Mouse (Mus musculus) stomach, embryonic 14.5 days (tissue): ENCODE results near the gene Sspn. TPM values are rescaled to one million over a fixed set of nuclear protein-coding genes. Genes with fewer than 3 reads are reported as not detected.

Experiments
- ATAC-seq: fragments of 200-750 bp; cut with Nextera tagmentation; 2 replicates; pipeline ENCODE4 v1.8.0; 2017; ENCODE audit warnings: low read depth, moderate TSS enrichment; ENCODE audit not compliant: insufficient number of reproducible peaks, insufficient read depth, low FRiP score
- H3K27ac ChIP-seq: fragments of 300-500 bp; sonication (generic); 2 replicates; pipeline ENCODE4 v1.5.1; 2014; ENCODE audit warnings: mild to moderate bottlenecking, low read length, moderate library complexity, mixed read lengths
- H3K27me3 ChIP-seq: fragments of 300-500 bp; sonication (generic); 2 replicates; pipeline ENCODE4 v1.6.1; 2014; ENCODE audit warnings: low read length, control low read depth, mixed read lengths; ENCODE audit not compliant: control insufficient read depth, insufficient read depth
- H3K36me3 ChIP-seq: fragments of 300-500 bp; sonication (generic); 2 replicates; pipeline ENCODE4 v1.6.1; 2014; ENCODE audit warnings: mild to moderate bottlenecking, control low read depth, low read length, moderate library complexity, mixed read lengths; ENCODE audit not compliant: control insufficient read depth, insufficient read depth
- H3K4me1 ChIP-seq: fragments of 300-500 bp; sonication (generic); 2 replicates; pipeline ENCODE4 v1.6.1; 2014; ENCODE audit warnings: low read length, control low read depth, mixed read lengths; ENCODE audit not compliant: control insufficient read depth, insufficient read depth
- H3K4me2 ChIP-seq: fragments of 300-500 bp; sonication (generic); replicated peaks from 2 replicates; pipeline ENCODE4 v1.6.1; 2014; ENCODE audit warnings: low read depth, low read length, control low read depth
- H3K4me3 ChIP-seq: fragments of 300-500 bp; sonication (generic); 2 replicates; pipeline ENCODE4 v1.5.1; 2014; ENCODE audit warnings: low read depth, low read length, control low read depth
- H3K9ac ChIP-seq: fragments of 300-500 bp; sonication (generic); replicated peaks from 2 replicates; pipeline ENCODE4 v1.6.1; 2014; ENCODE audit warnings: low read depth, mild to moderate bottlenecking, control low read depth, low read length, moderate library complexity, mixed read lengths
- H3K9me3 ChIP-seq: fragments of 300-500 bp; sonication (generic); 2 replicates; pipeline ENCODE4 v1.6.1; 2016; ENCODE audit warnings: low read depth, low read length, control low read depth; ENCODE audit not compliant: control insufficient read depth
- WGBS: fragments of 180-500 bp; shearing (Covaris S2); extraction: QIAGEN DNeasy Blood & Tissue Kit; methylation state at CpG from one replicate; pipeline ENCODE4 v1.1.7; 2014; 5-methylcytosine and 5-hydroxymethylcytosine counted together
- polyA plus RNA-seq: library from polyadenylated mRNA; unstranded; fragments of >200 nt; fragmentation: Nextera tagmentation; extraction: Ambion mirVana; gene quantifications from 2 replicates; pipeline ENCODE4 v1.2.1, GENCODE M21; 2014

The Sspn gene
- polyA plus RNA-seq, 1 experiment from 2014 or later, result 10.0 TPM

GRCm38 (mm10) chr6:145972836-145973235, 41.4 kb downstream of the Sspn start:
- 80% methylated on average over 6 of the region's 6 CpGs for WGBS
- H3K4me2 ChIP-seq, result no peak overlapping the region
- no peak overlapping the region for H3K4me3 ChIP-seq
- H3K27ac ChIP-seq, result no peak overlapping the region
- H3K4me1 ChIP-seq, result no peaks in the 10 kb centered on the region
- no peak overlapping the region for H3K9ac ChIP-seq
- H3K9me3 ChIP-seq, result no peaks in the 10 kb centered on the region
- H3K27me3 ChIP-seq, result no peaks in the 10 kb centered on the region
- no peak for ATAC-seq
- no peaks in the 10 kb centered on the region for H3K36me3 ChIP-seq

- no peak for ATAC-seq
- H3K4me2 ChIP-seq, result no peak overlapping the region
- no peaks in the 10 kb centered on the region for H3K9me3 ChIP-seq
- H3K36me3 ChIP-seq, result no peaks in the 10 kb centered on the region
- H3K27me3 ChIP-seq, result no peaks in the 10 kb centered on the region
- WGBS, result 61% methylated on average over 5 of the region's 5 CpGs
- H3K27ac ChIP-seq, result no peak overlapping the region
- no peaks in the 10 kb centered on the region for H3K4me1 ChIP-seq
- no peak overlapping the region for H3K9ac ChIP-seq
- H3K4me3 ChIP-seq, result no peak overlapping the region
Measured at GRCm38 (mm10) chr6:145973356-145973755, 41.9 kb downstream of the Sspn start.

GRCm38 (mm10) chr6:145974766-145975165, 43.3 kb downstream of the Sspn start:
- H3K4me2 ChIP-seq, result no peak overlapping the region
- H3K9me3 ChIP-seq, result no peaks in the 10 kb centered on the region
- no peaks in the 10 kb centered on the region for H3K36me3 ChIP-seq
- H3K4me3 ChIP-seq, result no peak overlapping the region
- WGBS, result 43% methylated on average over 7 of the region's 7 CpGs
- H3K4me1 ChIP-seq, result no peaks in the 10 kb centered on the region
- H3K9ac ChIP-seq, result no peak overlapping the region
- no peak for ATAC-seq
- H3K27ac ChIP-seq, result no peak overlapping the region
- no peaks in the 10 kb centered on the region for H3K27me3 ChIP-seq

- Histone ChIP-seq H3K27ac (no peak overlapping the region), H3K4me2 (no peak overlapping the region), H3K4me1 (no peaks in the 10 kb centered on the region), H3K27me3 (no peaks in the 10 kb centered on the region), H3K4me3 (no peak overlapping the region), H3K36me3 (no peaks in the 10 kb centered on the region), H3K9me3 (no peaks in the 10 kb centered on the region), H3K9ac (no peak overlapping the region)
- WGBS, result 91% methylated on average over 3 of the region's 3 CpGs
- no peak for ATAC-seq
Measured at GRCm38 (mm10) chr6:145977344-145977743, 45.9 kb downstream of the Sspn start.

- no peaks in the 10 kb centered on the region for H3K36me3 ChIP-seq
- no peaks in the 10 kb centered on the region for H3K27me3 ChIP-seq
- ATAC-seq, result no peak
- no peak overlapping the region for H3K27ac ChIP-seq
- no peaks in the 10 kb centered on the region for H3K4me1 ChIP-seq
- WGBS, result 70% methylated on average over 8 of the region's 8 CpGs
- H3K4me3 ChIP-seq, result no peak overlapping the region
- no peak overlapping the region for H3K4me2 ChIP-seq
- no peaks in the 10 kb centered on the region for H3K9me3 ChIP-seq
- H3K9ac ChIP-seq, result no peak overlapping the region
Measured at GRCm38 (mm10) chr6:145977771-145978450, 46.5 kb downstream of the Sspn start.

GRCm38 (mm10) chr6:145981074-145981473, 49.6 kb downstream of the Sspn start:
- Histone ChIP-seq H3K4me3 (no peak overlapping the region), H3K9ac (no peak overlapping the region), H3K36me3 (no peaks in the 10 kb centered on the region), H3K9me3 (no peaks in the 10 kb centered on the region), H3K27ac (no peak overlapping the region), H3K27me3 (no peaks in the 10 kb centered on the region), H3K4me1 (no peaks in the 10 kb centered on the region), H3K4me2 (no peak overlapping the region)
- 81% methylated on average over 8 of the region's 8 CpGs for WGBS
- ATAC-seq, result no peak

- 94% methylated on average over 4 of the region's 4 CpGs for WGBS
- Histone ChIP-seq H3K36me3 (no peaks in the 10 kb centered on the region), H3K4me2 (no peak overlapping the region), H3K4me3 (no peak overlapping the region), H3K9me3 (no peaks in the 10 kb centered on the region), H3K9ac (no peak overlapping the region), H3K27ac (no peak overlapping the region), H3K4me1 (no peaks in the 10 kb centered on the region), H3K27me3 (no peaks in the 10 kb centered on the region)
- ATAC-seq, result no peak
Measured at GRCm38 (mm10) chr6:145982335-145982734, 50.9 kb downstream of the Sspn start.

GRCm38 (mm10) chr6:145990578-145990977, 59.1 kb downstream of the Sspn start:
- no peak for ATAC-seq
- 82% methylated on average over 1 of the region's 1 CpGs for WGBS
- H3K4me1 ChIP-seq, result peaks cover 4% of the 10 kb centered on the region; the same call in 1 of the 2 replicates
- no peak overlapping the region for H3K9ac ChIP-seq
- no peak overlapping the region for H3K4me3 ChIP-seq
- H3K27me3 ChIP-seq, result no peaks in the 10 kb centered on the region
- H3K27ac ChIP-seq, result no peak overlapping the region
- no peaks in the 10 kb centered on the region for H3K36me3 ChIP-seq
- no peak overlapping the region for H3K4me2 ChIP-seq
- H3K9me3 ChIP-seq, result no peaks in the 10 kb centered on the region

- Histone ChIP-seq H3K4me2 (no peak overlapping the region), H3K36me3 (no peaks in the 10 kb centered on the region), H3K9ac (no peak overlapping the region), H3K27me3 (no peaks in the 10 kb centered on the region), H3K27ac (peak overlapping the region; percentile 15; the same call in 1 of the 2 replicates), H3K9me3 (no peaks in the 10 kb centered on the region), H3K4me1 (peaks cover 4% of the 10 kb centered on the region; the same call in 1 of the 2 replicates), H3K4me3 (no peak overlapping the region)
- WGBS, result 70% methylated on average over 11 of the region's 11 CpGs
- no peak for ATAC-seq
Measured at GRCm38 (mm10) chr6:145992526-145992925, 61.1 kb downstream of the Sspn start.
